Mouse (Mus musculus) MEL (cell line): ENCODE data around the gene Gfod1.

ENCODE experiments used
- CTCF ChIP-seq, 3 experiments: IDR thresholded peaks in 2 of 3; conservative IDR thresholded peaks in 1 of 3; 2 replicates each; pipeline ENCODE4 v1.5.1; 2011 to 2012; ENCODE audit warnings: low read length in 3 of 3, low read depth in 2 of 3, mild to moderate bottlenecking in 2 of 3, improper control_type of control experiment in 1 of 3, inconsistent platforms in 1 of 3, mixed read lengths in 1 of 3, moderate library complexity in 1 of 3; ENCODE audit not compliant: control insufficient read depth in 1 of 3, insufficient read depth in 1 of 3, poor library complexity in 1 of 3, severe bottlenecking in 1 of 3
- EP300 ChIP-seq, 2 experiments: IDR thresholded peaks; 2 replicates each; pipeline ENCODE4 v1.6.1; 2011; ENCODE audit warnings: improper control_type of control experiment in 2 of 2, low read length in 2 of 2, low read depth in 1 of 2, mild to moderate bottlenecking in 1 of 2
- JUND ChIP-seq: IDR thresholded peaks from 2 replicates; pipeline ENCODE4 v1.6.1; 2011; ENCODE audit warnings: low read depth, mild to moderate bottlenecking, improper control_type of control experiment, low read length
- MYB ChIP-seq: IDR thresholded peaks from 2 replicates; pipeline ENCODE4 v1.6.1; 2011; ENCODE audit warnings: mild to moderate bottlenecking, low read depth, low read length, improper control_type of control experiment
- POLR2A ChIP-seq, 2 experiments: IDR thresholded peaks; 2 replicates each; pipeline ENCODE4 v1.6.1; 2011 to 2012; ENCODE audit warnings: low read length in 2 of 2, mild to moderate bottlenecking in 2 of 2, control low read depth in 1 of 2, improper control_type of control experiment in 1 of 2, low read depth in 1 of 2, moderate library complexity in 1 of 2; ENCODE audit not compliant: control insufficient read depth in 1 of 2, insufficient read depth in 1 of 2, poor library complexity in 1 of 2
- RAD21 ChIP-seq: IDR thresholded peaks from 2 replicates; pipeline ENCODE4 v1.6.1; 2011; ENCODE audit warnings: mild to moderate bottlenecking, low read depth, low read length, improper control_type of control experiment
- USF1 ChIP-seq: IDR thresholded peaks from 2 replicates; pipeline ENCODE4 v1.6.1; 2014; ENCODE audit warnings: low read depth, mild to moderate bottlenecking, inconsistent platforms, low read length, improper control_type of control experiment, moderate library complexity
- ZC3H11A ChIP-seq: IDR thresholded peaks from 2 replicates; pipeline ENCODE4 v1.6.1; 2012; ENCODE audit warnings: low read depth, mild to moderate bottlenecking, inconsistent platforms, low read length, improper control_type of control experiment
- ZKSCAN1 ChIP-seq: IDR thresholded peaks from 2 replicates; pipeline ENCODE4 v1.6.1; 2012; ENCODE audit warnings: low read depth, mild to moderate bottlenecking, inconsistent platforms, low read length, improper control_type of control experiment, moderate library complexity
- ZMIZ1 ChIP-seq: IDR thresholded peaks from 2 replicates; pipeline ENCODE4 v1.6.1; 2012; ENCODE audit warnings: low read depth, mild to moderate bottlenecking, inconsistent platforms, low read length, improper control_type of control experiment, moderate library complexity

GRCm38 (mm10) chr13:43241069-43241468, 62.9 kb downstream of the Gfod1 start:
- no peak for TF ChIP-seq CTCF (IDR thresholded peaks at IDR 0.05 in 2 of 3, conservative IDR thresholded peaks at IDR 0.05 in 1 of 3; ENCODE audit: control insufficient read depth in 1 of 3, insufficient read depth in 1 of 3, low read depth in 2 of 3, low read length in 3 of 3, poor library complexity in 1 of 3, severe bottlenecking in 1 of 3)
- TF ChIP-seq MYB: no peak
- no peak for TF ChIP-seq JUND
- TF ChIP-seq ZC3H11A: no peak
- TF ChIP-seq POLR2A (IDR thresholded peaks at IDR 0.05; ENCODE audit: control insufficient read depth in 1 of 2, insufficient read depth in 1 of 2, low read depth in 1 of 2, low read length in 2 of 2, poor library complexity in 1 of 2): no peak
- TF ChIP-seq ZMIZ1: no peak
- no peak for TF ChIP-seq USF1
- TF ChIP-seq ZKSCAN1: no peak
- peak; percentile 78 to 84 for TF ChIP-seq EP300 (IDR thresholded peaks at IDR 0.05; ENCODE audit: low read depth in 1 of 2, low read length in 2 of 2)
- TF ChIP-seq RAD21: no peak
